Mouse (Mus musculus): ENCODE data around the gene Tmbim7. TPM values are rescaled to one million over a fixed set of nuclear protein-coding genes. Genes with fewer than 3 reads are reported as not detected.
"Not testable (repeated sequence)": the region's sequence is repeated elsewhere in the genome, so short reads cannot be mapped to it uniquely, and the experiment has no call there.

Gene Tmbim7
- 2.9 TPM in 1 of 2 replicates, not detected in the other for total RNA-seq (2017)

- ATAC-seq (replicated peaks; ENCODE audit: low read depth, poor library complexity, severe bottlenecking): no peak
Observed at GRCm38 (mm10) chr5:3650881-3651280, at the start of gene Tmbim7. Gene Tmbim7 (plus strand): TSS chr5:3651181.

GRCm38 (mm10) chr5:3607114-3607513, 43.9 kb upstream of the Tmbim7 start:
- no peak for ATAC-seq (replicated peaks; ENCODE audit: low read depth, poor library complexity, severe bottlenecking)

GRCm38 (mm10) chr5:3609241-3609640, 41.7 kb upstream of the Tmbim7 start:
- no peak for ATAC-seq (replicated peaks; ENCODE audit: low read depth, poor library complexity, severe bottlenecking)

- not testable (repeated sequence) for ATAC-seq (replicated peaks; ENCODE audit: low read depth, poor library complexity, severe bottlenecking)
Observed at GRCm38 (mm10) chr5:3611835-3612234, 39.1 kb upstream of the Tmbim7 start.

GRCm38 (mm10) chr5:3620486-3620885, 30.5 kb upstream of the Tmbim7 start:
- ATAC-seq (replicated peaks; ENCODE audit: low read depth, poor library complexity, severe bottlenecking): no peak

GRCm38 (mm10) chr5:3630055-3630454, 20.9 kb upstream of the Tmbim7 start:
- no peak for ATAC-seq (replicated peaks; ENCODE audit: low read depth, poor library complexity, severe bottlenecking)

- peak; percentile 39; the same call in 1 of the 2 replicates for ATAC-seq (replicated peaks; ENCODE audit: low read depth, poor library complexity, severe bottlenecking)
Observed at GRCm38 (mm10) chr5:3631512-3632271, 19.3 kb upstream of the Tmbim7 start.

GRCm38 (mm10) chr5:3632285-3632684, 18.7 kb upstream of the Tmbim7 start:
- no peak for ATAC-seq (replicated peaks; ENCODE audit: low read depth, poor library complexity, severe bottlenecking)

- ATAC-seq (replicated peaks; ENCODE audit: low read depth, poor library complexity, severe bottlenecking): no peak
Observed at GRCm38 (mm10) chr5:3633315-3633714, 17.7 kb upstream of the Tmbim7 start.

GRCm38 (mm10) chr5:3633951-3634350, 17.0 kb upstream of the Tmbim7 start:
- 0 out of 2 replicates have a peak, but pooled peaks have one; percentile 42 for ATAC-seq (replicated peaks; ENCODE audit: low read depth, poor library complexity, severe bottlenecking)

- ATAC-seq (replicated peaks; ENCODE audit: low read depth, poor library complexity, severe bottlenecking): no peak
Observed at GRCm38 (mm10) chr5:3635286-3635685, 15.7 kb upstream of the Tmbim7 start.

GRCm38 (mm10) chr5:3644621-3645020, 6.4 kb upstream of the Tmbim7 start:
- ATAC-seq (replicated peaks; ENCODE audit: low read depth, poor library complexity, severe bottlenecking): no peak

- ATAC-seq (replicated peaks; ENCODE audit: low read depth, poor library complexity, severe bottlenecking): no peak
Observed at GRCm38 (mm10) chr5:3645326-3645725, 5.7 kb upstream of the Tmbim7 start.

- no peak for ATAC-seq (replicated peaks; ENCODE audit: low read depth, poor library complexity, severe bottlenecking)
Observed at GRCm38 (mm10) chr5:3646539-3646938, 4.4 kb upstream of the Tmbim7 start.

GRCm38 (mm10) chr5:3646991-3647707, 3.8 kb upstream of the Tmbim7 start:
- ATAC-seq (replicated peaks; ENCODE audit: low read depth, poor library complexity, severe bottlenecking): peak; percentile 62

GRCm38 (mm10) chr5:3647708-3648121, 3.3 kb upstream of the Tmbim7 start:
- ATAC-seq (replicated peaks; ENCODE audit: low read depth, poor library complexity, severe bottlenecking): peak; percentile 86

- ATAC-seq (replicated peaks; ENCODE audit: low read depth, poor library complexity, severe bottlenecking): no peak
Observed at GRCm38 (mm10) chr5:3648206-3648848, 2.7 kb upstream of the Tmbim7 start.

GRCm38 (mm10) chr5:3648849-3649210, 2.2 kb upstream of the Tmbim7 start:
- ATAC-seq (replicated peaks; ENCODE audit: low read depth, poor library complexity, severe bottlenecking): no peak

- no peak for ATAC-seq (replicated peaks; ENCODE audit: low read depth, poor library complexity, severe bottlenecking)
Observed at GRCm38 (mm10) chr5:3651621-3652020, 640 bp downstream of the Tmbim7 start.

- not testable (repeated sequence) for ATAC-seq (replicated peaks; ENCODE audit: low read depth, poor library complexity, severe bottlenecking)
Observed at GRCm38 (mm10) chr5:3652903-3653575, 2.1 kb downstream of the Tmbim7 start.
